Mouse (Mus musculus): ENCODE results near the gene Kank1. TPM values are rescaled to one million over a fixed set of nuclear protein-coding genes. Genes with fewer than 3 reads are reported as not detected.

The Kank1 gene
- total RNA-seq, 2 experiments from 2014 or later = 40.1 to 51.6 TPM

Other genes with a start within 250 kb of the Kank1 start
- 10 to 100 TPM; 16.3 to 18.5 TPM for gene Dock8, start 237.4 kb upstream of the Kank1 start, total RNA-seq (2021)